Mouse (Mus musculus) ES-Bruce4 (cell line): ENCODE results near the gene Abo. TPM values are rescaled to one million over a fixed set of nuclear protein-coding genes. Genes with fewer than 3 reads are reported as not detected.

Experiments
- H3K27ac ChIP-seq: 2 replicates; pipeline ENCODE4 v1.5.1; 2012; ENCODE audit warnings: low read length, inconsistent platforms; ENCODE audit not compliant: insufficient read depth
- H3K27me3 ChIP-seq: 2 replicates; pipeline ENCODE4 v1.6.1; 2012; ENCODE audit warnings: mild to moderate bottlenecking, low read length, inconsistent platforms; ENCODE audit not compliant: control insufficient read depth, poor library complexity, insufficient read depth, severe bottlenecking
- H3K36me3 ChIP-seq: 2 replicates; pipeline ENCODE4 v1.6.1; 2012; ENCODE audit warnings: inconsistent platforms, mild to moderate bottlenecking, low read length, moderate library complexity; ENCODE audit not compliant: control insufficient read depth, poor library complexity, insufficient read depth, severe bottlenecking
- H3K4me1 ChIP-seq: one replicate; pipeline ENCODE4 v1.8.1; 2011; ENCODE audit warnings: low read length; ENCODE audit not compliant: control insufficient read depth, insufficient read depth
- H3K4me3 ChIP-seq: 2 replicates; pipeline ENCODE4 v1.5.1; 2011; ENCODE audit warnings: low read depth, mild to moderate bottlenecking, low read length
- H3K9ac ChIP-seq: 2 replicates; pipeline ENCODE4 v1.6.1; 2012; ENCODE audit warnings: low read depth, mild to moderate bottlenecking, inconsistent platforms; ENCODE audit not compliant: poor library complexity, severe bottlenecking
- H3K9me3 ChIP-seq: replicated peaks from 2 replicates; pipeline ENCODE4 v1.6.1; 2012; ENCODE audit warnings: mild to moderate bottlenecking, low read length, inconsistent platforms; ENCODE audit not compliant: control insufficient read depth, poor library complexity, insufficient read depth, severe bottlenecking
- CTCF ChIP-seq: IDR thresholded peaks from one replicate; pipeline ENCODE4 v1.8.1; 2011; ENCODE audit warnings: low read depth, low read length
- EP300 ChIP-seq: IDR thresholded peaks from 2 replicates; pipeline ENCODE4 v1.6.1; 2011; ENCODE audit warnings: low read depth, low read length; ENCODE audit not compliant: insufficient read depth
- POLR2A ChIP-seq: IDR thresholded peaks from one replicate; pipeline ENCODE4 v1.8.1; 2011; ENCODE audit warnings: low read length; ENCODE audit not compliant: insufficient read depth
- polyA plus RNA-seq: library from polyadenylated mRNA; stranded (reverse); fragments of >200 nt; gene quantifications from 2 replicates; pipeline ENCODE4 v1.2.4, GENCODE M21; 2011; ENCODE audit warnings: low read depth; ENCODE audit not compliant: missing spikeins, insufficient read depth, insufficient read length

Gene Abo
- polyA plus RNA-seq = not detected in 2 replicates

DNA sequence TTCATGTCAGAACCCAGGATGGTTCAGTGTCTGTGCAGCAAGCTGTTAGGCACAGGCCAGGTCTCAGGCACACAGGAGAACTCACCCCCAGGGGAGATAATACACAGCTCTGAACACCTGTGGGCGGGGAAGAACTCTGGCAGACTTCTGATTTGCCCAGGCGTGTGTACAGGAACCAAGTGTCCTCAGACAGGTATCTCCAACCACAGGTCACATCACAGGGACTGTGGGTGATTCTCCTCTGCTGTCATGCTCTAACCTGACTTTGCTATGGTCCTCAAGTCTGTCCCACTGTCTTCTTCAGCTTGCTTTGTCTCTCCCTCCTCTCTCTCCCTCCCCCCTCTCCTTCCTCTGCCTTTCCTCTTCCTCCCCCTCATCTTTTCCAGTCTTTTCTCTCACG, at the start of gene Abo:
Gene Abo (minus strand): TSS at position 101 of the 400 bp plus-strand sequence.
- no peaks in the 10 kb centered on the region for H3K4me1 ChIP-seq
- H3K9me3 ChIP-seq = no peaks in the 10 kb centered on the region
- no peak within 1 kb of the TSS for H3K27ac ChIP-seq
- no peak within 1 kb of the TSS for H3K4me3 ChIP-seq
- no peaks in the 10 kb centered on the region for H3K36me3 ChIP-seq
- no peak for TF ChIP-seq EP300
- TF ChIP-seq CTCF = no peak
- TF ChIP-seq POLR2A = no peak
- no peak within 1 kb of the TSS for H3K9ac ChIP-seq
- H3K27me3 ChIP-seq = no peaks in the 10 kb centered on the region

DNA sequence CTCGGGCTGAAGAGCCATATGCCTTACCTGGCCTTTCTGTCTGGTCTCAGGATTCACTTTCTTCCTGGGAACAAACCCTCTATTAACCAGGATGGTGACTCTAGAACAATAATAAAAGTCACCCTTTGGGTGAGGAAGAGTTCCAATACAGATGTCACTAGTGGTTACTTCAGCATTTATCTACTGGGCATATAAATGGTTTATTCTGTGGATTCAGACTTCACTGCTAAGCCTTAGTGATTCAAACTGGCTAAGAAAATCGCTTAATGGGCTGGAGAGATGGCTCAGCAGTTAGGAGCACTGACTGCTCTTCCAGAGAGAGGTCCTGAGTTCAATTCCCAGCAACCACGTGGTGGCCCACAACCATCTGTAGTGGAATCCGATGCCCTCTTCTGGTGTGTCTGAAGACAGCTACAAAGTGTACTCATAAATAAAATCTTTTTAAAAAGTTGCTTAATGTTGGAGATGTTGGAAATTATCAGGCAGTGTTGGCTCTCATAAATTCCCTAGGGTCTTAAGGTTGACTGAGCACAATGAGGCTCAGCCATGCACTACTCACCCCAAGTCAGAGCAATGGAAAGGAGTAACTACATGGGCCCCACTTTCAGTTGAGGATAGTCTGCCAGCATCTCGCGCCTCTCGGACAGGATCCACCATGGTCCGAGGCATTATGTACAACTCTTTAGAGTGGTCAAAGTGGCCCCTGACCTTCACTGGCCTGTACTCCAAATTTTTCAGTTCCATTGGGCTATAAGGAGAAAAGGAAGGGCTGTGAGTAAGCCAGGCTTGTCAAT, 49.6 kb upstream of the Abo start:
- H3K4me1 ChIP-seq = no peaks in the 10 kb centered on the region
- H3K36me3 ChIP-seq = peaks cover 48% of the 10 kb centered on the region
- no peak overlapping the region for H3K4me3 ChIP-seq

GRCm38 (mm10) chr2:26913416-26914147, 48.8 kb upstream of the Abo start:
- no peak overlapping the region for H3K9ac ChIP-seq
- peaks cover 41% of the 10 kb centered on the region for H3K36me3 ChIP-seq
- TF ChIP-seq POLR2A = no peak
- TF ChIP-seq CTCF = no peak
- TF ChIP-seq EP300 = no peak
- H3K27ac ChIP-seq = peak overlapping the region; percentile 35
- H3K4me3 ChIP-seq = no peak overlapping the region
- no peaks in the 10 kb centered on the region for H3K4me1 ChIP-seq
- H3K9me3 ChIP-seq = no peaks in the 10 kb centered on the region
- no peaks in the 10 kb centered on the region for H3K27me3 ChIP-seq

More for the DNA sequence above, 49.6 kb upstream of the Abo start:
- H3K9ac ChIP-seq = no peak overlapping the region
- H3K27me3 ChIP-seq = no peaks in the 10 kb centered on the region
- TF ChIP-seq POLR2A = no peak
- H3K9me3 ChIP-seq = no peaks in the 10 kb centered on the region
- no peak overlapping the region for H3K27ac ChIP-seq

DNA sequence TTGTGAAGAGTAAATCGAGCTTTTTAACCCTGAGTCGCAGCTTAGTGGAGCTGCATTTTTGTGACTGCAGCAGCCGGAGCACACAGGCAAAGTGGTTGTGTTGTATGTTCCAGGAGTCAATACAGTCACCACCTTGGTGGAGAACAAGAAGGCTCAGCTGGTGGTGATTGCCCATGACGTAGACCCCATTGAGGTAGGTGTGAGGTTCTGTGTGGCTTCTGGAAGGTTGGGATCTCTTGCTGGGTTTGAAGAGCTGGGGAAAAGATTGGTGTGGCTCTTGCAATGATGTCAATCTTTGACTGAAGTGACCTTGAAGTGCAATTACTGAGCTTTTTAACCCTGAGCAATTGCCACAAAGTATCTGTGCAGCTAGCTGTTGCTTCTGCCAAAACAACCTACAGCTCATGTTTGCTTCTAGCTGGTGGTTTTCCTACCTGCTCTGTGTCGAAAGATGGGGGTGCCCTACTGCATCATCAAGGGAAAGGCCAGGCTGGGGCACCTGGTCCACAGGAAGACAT, 47.5 kb upstream of the Abo start:
- Histone ChIP-seq H3K27me3 (no peaks in the 10 kb centered on the region), H3K9ac (peak overlapping the region; percentile 93), H3K4me1 (no peaks in the 10 kb centered on the region), H3K36me3 (peaks cover 42% of the 10 kb centered on the region), H3K4me3 (peak overlapping the region; percentile 99), H3K27ac (0 out of 2 replicates have a peak overlapping the region, but pooled peaks have one; percentile 9), H3K9me3 (no peaks in the 10 kb centered on the region)
- TF ChIP-seq POLR2A (no peak), EP300 (no peak), CTCF (no peak)

GRCm38 (mm10) chr2:26910994-26911765, 46.4 kb upstream of the Abo start:
- H3K4me3 ChIP-seq = peak overlapping the region; percentile 99
- peak overlapping the region; percentile 93 for H3K9ac ChIP-seq
- no peak for TF ChIP-seq POLR2A
- H3K36me3 ChIP-seq = peaks cover 44% of the 10 kb centered on the region
- H3K9me3 ChIP-seq = no peaks in the 10 kb centered on the region
- H3K4me1 ChIP-seq = no peaks in the 10 kb centered on the region
- H3K27ac ChIP-seq = peak overlapping the region; percentile 39
- no peaks in the 10 kb centered on the region for H3K27me3 ChIP-seq
